Mouse (Mus musculus): Measurements from ENCODE around the gene Med17. TPM values are rescaled to one million over a fixed set of nuclear protein-coding genes. Genes with fewer than 3 reads are reported as not detected.

Gene Med17
- polyA plus RNA-seq, 1 experiment = 21.3 TPM

DNA sequence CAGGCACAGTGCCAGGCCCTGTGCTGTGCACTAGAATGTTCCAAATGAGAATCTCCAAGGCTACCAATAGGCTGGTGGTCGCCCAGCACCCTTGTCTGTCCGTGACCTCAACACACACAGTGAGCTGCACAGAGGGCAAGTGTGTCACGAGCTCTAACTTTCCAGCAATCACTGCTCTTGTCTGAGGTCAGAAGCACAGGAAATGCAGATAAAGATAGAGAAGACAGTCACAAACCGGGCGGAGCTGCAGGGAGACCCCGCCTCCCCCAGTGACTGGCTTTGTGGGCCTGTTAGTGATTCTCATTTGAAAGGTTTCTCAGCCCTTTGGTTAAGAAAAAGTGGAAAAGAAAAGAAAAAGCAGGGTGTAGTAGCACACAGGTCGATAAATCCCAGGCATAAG lies 29.4 kb downstream of the Med17 start:
- 43% methylated on average over 7 of the region's 7 CpGs for WGBS
- TF ChIP-seq CTCF (conservative IDR thresholded peaks at IDR 0.05; ENCODE audit: insufficient read depth, insufficient read length, low read depth, low read length) (no peak), POLR2A (IDR thresholded peaks at IDR 0.05; ENCODE audit: low read depth, low read length) (no peak)
- peaks cover 21% of the 10 kb centered on the region for H3K4me1 ChIP-seq (ENCODE audit: control insufficient read depth, insufficient read depth, low read length)
- no peaks in the 10 kb centered on the region for H3K36me3 ChIP-seq (ENCODE audit: control insufficient read depth, insufficient read depth, low read length)
- no peaks in the 10 kb centered on the region for H3K27me3 ChIP-seq (replicated peaks; ENCODE audit: control insufficient read depth, insufficient read depth, low read length)
- no peak overlapping the region for H3K4me3 ChIP-seq (ENCODE audit: insufficient read depth, low read depth, low read length)
- peak overlapping the region; percentile 4 for H3K27ac ChIP-seq (ENCODE audit: insufficient read depth, low read depth, low read length)
- DNase-seq = peak; percentile 34

DNA sequence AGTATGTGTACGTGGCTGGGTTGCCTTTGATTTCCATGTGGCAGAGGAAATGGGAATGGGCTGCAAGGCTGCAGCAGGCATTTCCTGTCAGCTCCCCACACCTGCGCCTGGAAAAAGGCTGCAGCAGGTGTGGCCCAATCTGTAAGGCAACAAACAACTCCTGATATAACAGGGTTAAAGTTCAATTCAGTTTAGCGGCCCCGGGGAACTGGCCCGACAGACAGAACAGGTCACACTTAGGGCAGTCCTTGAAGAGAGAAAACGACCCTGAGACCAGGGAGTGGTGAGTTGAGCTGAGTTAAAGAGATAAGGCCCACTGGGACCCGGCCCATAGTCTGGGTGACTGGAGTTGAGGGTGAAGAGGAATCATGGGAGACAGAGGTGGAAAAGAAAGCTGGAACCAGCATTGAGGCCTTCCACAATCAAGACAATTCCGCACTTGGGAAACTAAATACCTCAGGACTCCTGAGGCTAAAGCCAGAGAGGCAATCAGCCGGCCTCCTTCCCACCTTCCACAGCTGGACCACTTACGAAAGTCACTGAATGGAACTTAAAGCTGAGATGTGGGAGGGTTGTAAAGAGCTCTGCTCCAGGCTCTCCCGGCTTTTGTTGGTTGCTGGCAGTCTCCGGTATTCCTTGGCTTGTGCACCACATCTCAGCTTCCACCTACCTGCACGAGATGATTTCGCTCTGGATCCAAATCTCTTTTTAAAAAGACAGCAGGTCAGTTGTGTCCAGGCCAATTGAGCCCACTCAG lies 34.2 kb downstream of the Med17 start:
- Histone ChIP-seq H3K27me3 (replicated peaks; ENCODE audit: control insufficient read depth, insufficient read depth, low read length) (no peaks in the 10 kb centered on the region), H3K4me1 (ENCODE audit: control insufficient read depth, insufficient read depth, low read length) (peaks cover 15% of the 10 kb centered on the region), H3K36me3 (ENCODE audit: control insufficient read depth, insufficient read depth, low read length) (no peaks in the 10 kb centered on the region), H3K4me3 (ENCODE audit: insufficient read depth, low read depth, low read length) (peak overlapping the region; percentile 1; the same call in 1 of the 2 replicates), H3K27ac (ENCODE audit: insufficient read depth, low read depth, low read length) (peak overlapping the region; percentile 77)
- 46% methylated on average over 14 of the region's 14 CpGs for WGBS
- DNase-seq = peak; percentile 72
- TF ChIP-seq CTCF (conservative IDR thresholded peaks at IDR 0.05; ENCODE audit: insufficient read depth, insufficient read length, low read depth, low read length) (no peak), POLR2A (IDR thresholded peaks at IDR 0.05; ENCODE audit: low read depth, low read length) (no peak)

DNA sequence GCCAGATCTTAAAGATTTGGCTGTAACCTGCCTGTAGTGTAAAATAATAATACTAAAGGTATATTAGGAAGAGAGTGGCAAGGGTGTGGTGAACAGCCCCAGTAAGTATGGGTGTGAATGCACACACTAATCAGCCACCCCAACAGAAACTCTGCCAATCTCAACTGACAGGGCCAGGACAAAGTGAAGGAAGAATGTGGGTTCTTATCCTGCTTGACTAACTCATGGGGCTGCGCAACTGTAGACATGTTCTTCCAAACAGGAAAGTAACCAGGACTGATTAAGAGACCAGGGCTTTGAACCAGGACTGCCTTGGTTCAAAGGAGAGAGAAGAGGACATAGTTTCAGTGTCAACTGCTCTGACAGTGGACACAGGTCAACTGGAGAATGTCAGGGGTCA lies 37.6 kb downstream of the Med17 start:
- TF ChIP-seq POLR2A (IDR thresholded peaks at IDR 0.05; ENCODE audit: low read depth, low read length) (no peak), CTCF (conservative IDR thresholded peaks at IDR 0.05; ENCODE audit: insufficient read depth, insufficient read length, low read depth, low read length) (no peak)
- WGBS = 93% methylated on average over 1 of the region's 1 CpGs
- H3K27ac ChIP-seq (ENCODE audit: insufficient read depth, low read depth, low read length) = no peak overlapping the region
- peaks cover 19% of the 10 kb centered on the region; the same call in 1 of the 2 replicates for H3K4me1 ChIP-seq (ENCODE audit: control insufficient read depth, insufficient read depth, low read length)
- H3K27me3 ChIP-seq (replicated peaks; ENCODE audit: control insufficient read depth, insufficient read depth, low read length) = no peaks in the 10 kb centered on the region
- DNase-seq = no peak
- no peaks in the 10 kb centered on the region for H3K36me3 ChIP-seq (ENCODE audit: control insufficient read depth, insufficient read depth, low read length)
- H3K4me3 ChIP-seq (ENCODE audit: insufficient read depth, low read depth, low read length) = no peak overlapping the region

DNA sequence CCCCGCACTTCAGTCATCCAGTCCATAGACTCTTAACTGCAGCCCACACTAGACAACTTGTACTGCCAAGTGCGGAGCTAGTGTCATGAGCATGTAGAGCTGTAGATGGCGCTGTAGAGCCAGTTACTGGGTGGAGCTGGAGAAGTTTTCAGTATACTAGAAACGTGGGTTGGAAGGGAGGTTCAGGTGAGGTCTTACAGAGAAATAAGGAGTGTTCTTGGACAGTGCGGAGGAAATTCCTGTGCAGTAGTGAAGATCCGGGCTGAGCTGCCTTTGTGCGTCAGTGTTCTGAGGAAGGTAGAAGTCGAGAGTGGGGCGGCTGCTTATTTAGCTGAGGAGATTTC lies 38.2 kb downstream of the Med17 start:
- H3K27me3 ChIP-seq (replicated peaks; ENCODE audit: control insufficient read depth, insufficient read depth, low read length) = no peaks in the 10 kb centered on the region
- TF ChIP-seq POLR2A (IDR thresholded peaks at IDR 0.05; ENCODE audit: low read depth, low read length) (no peak), CTCF (conservative IDR thresholded peaks at IDR 0.05; ENCODE audit: insufficient read depth, insufficient read length, low read depth, low read length) (peak; percentile 83)
- DNase-seq = peak; percentile 90
- WGBS = 30% methylated on average over 9 of the region's 9 CpGs
- H3K27ac ChIP-seq (ENCODE audit: insufficient read depth, low read depth, low read length) = peak overlapping the region; percentile 49; the same call in 1 of the 2 replicates
- peaks cover 19% of the 10 kb centered on the region; the same call in 1 of the 2 replicates for H3K4me1 ChIP-seq (ENCODE audit: control insufficient read depth, insufficient read depth, low read length)
- H3K4me3 ChIP-seq (ENCODE audit: insufficient read depth, low read depth, low read length) = no peak overlapping the region
- no peaks in the 10 kb centered on the region for H3K36me3 ChIP-seq (ENCODE audit: control insufficient read depth, insufficient read depth, low read length)

DNA sequence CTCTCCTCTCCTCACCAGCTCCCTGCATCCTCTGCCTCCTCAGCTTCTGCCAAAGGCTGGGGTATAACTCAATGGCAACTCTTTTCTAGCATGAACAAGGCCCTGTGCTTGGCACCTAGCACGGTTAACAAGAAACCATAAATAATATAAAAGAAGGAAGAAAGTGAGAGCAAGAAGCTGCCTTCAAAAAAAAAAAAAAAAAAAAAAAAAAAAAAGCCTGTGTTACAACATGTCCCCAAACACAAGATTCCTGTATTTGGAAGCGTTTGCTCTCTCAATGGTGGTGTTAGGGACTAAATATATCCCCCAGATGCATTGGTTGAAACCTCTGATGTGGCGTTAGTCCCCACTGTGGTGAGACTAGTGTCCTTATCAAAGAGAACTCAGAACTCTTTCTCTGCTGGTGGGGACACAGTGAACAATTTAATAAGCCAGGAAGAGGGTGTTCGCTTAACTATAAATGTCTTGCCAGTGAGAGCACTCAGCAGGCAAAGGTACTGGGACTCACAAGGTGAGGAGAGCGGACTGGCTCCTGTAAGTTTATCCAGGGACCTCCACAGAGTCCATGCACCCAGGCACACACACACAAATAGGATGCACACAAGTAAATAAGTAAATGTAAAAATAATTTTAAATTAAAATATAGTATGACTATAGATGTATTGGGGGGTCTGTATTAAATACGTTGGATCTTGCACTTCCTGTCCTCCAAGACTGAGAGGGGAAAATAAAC lies 38.7 kb downstream of the Med17 start:
- TF ChIP-seq CTCF (conservative IDR thresholded peaks at IDR 0.05; ENCODE audit: insufficient read depth, insufficient read length, low read depth, low read length) (no peak), POLR2A (IDR thresholded peaks at IDR 0.05; ENCODE audit: low read depth, low read length) (no peak)
- H3K4me1 ChIP-seq (ENCODE audit: control insufficient read depth, insufficient read depth, low read length) = peaks cover 19% of the 10 kb centered on the region; the same call in 1 of the 2 replicates
- H3K27me3 ChIP-seq (replicated peaks; ENCODE audit: control insufficient read depth, insufficient read depth, low read length) = no peaks in the 10 kb centered on the region
- H3K27ac ChIP-seq (ENCODE audit: insufficient read depth, low read depth, low read length) = no peak overlapping the region
- H3K4me3 ChIP-seq (ENCODE audit: insufficient read depth, low read depth, low read length) = no peak overlapping the region
- WGBS = 67% methylated on average over 6 of the region's 6 CpGs
- DNase-seq = no peak
- no peaks in the 10 kb centered on the region for H3K36me3 ChIP-seq (ENCODE audit: control insufficient read depth, insufficient read depth, low read length)

DNA sequence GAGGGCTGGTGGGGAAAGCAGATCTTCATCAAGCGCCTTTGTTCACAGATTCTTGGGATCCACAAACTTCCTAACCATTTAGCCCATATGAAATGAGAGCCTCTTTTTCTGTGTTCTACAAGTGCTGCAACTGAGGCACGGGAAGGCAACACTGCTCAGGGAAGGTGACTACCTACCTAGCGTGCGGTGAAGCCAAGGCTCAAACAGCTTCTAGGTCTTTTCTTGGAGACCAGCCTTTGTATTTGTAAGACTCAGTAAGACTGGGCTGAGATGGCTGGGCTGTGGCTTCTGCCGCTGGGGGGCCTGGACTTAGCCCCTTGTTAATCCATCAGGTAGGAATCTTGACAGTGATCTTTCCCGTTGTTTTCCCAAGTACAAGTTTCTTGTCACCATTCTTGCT lies 39.7 kb downstream of the Med17 start:
- TF ChIP-seq POLR2A (IDR thresholded peaks at IDR 0.05; ENCODE audit: low read depth, low read length) = no peak
- no peak for TF ChIP-seq CTCF (conservative IDR thresholded peaks at IDR 0.05; ENCODE audit: insufficient read depth, insufficient read length, low read depth, low read length)
- H3K27ac ChIP-seq (ENCODE audit: insufficient read depth, low read depth, low read length) = no peak overlapping the region
- H3K4me3 ChIP-seq (ENCODE audit: insufficient read depth, low read depth, low read length) = no peak overlapping the region
- 85% methylated on average over 6 of the region's 6 CpGs for WGBS
- peaks cover 15% of the 10 kb centered on the region; the same call in 1 of the 2 replicates for H3K4me1 ChIP-seq (ENCODE audit: control insufficient read depth, insufficient read depth, low read length)
- H3K27me3 ChIP-seq (replicated peaks; ENCODE audit: control insufficient read depth, insufficient read depth, low read length) = no peaks in the 10 kb centered on the region
- H3K36me3 ChIP-seq (ENCODE audit: control insufficient read depth, insufficient read depth, low read length) = no peaks in the 10 kb centered on the region
- no peak for DNase-seq
